Mouse (Mus musculus): ENCODE data around the gene Ilkap. TPM values are rescaled to one million over a fixed set of nuclear protein-coding genes. Genes with fewer than 3 reads are reported as not detected.

Ilkap gene
- polyA plus RNA-seq, 1 experiment from 2014 or later = 159 TPM

DNA sequence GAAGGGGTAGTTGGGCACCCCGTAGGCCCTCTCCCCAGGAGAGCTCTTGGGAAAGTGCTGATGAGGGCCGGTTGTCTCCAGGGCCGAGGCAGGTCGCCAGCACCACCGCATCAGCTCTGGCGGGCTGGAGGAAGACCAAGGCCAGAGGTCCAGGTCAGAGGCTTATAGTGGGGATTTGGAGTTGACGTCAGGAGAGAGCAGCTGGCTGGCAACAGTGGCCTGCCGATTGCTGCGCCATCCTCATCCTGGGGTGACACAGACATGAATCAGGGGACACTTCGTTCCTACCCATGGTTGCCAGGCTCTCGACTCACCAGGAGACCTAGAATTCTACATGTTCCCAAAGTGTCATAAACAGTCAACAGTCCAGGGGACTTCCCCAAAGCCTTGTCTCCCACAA is 42.5 kb downstream of the Ilkap start:
- no peak overlapping the region for H3K9ac ChIP-seq (ENCODE audit: low read depth, low read length)
- ATAC-seq (replicated peaks; ENCODE audit: low FRiP score) = no peak
- H3K27me3 ChIP-seq (replicated peaks; ENCODE audit: control insufficient read depth, insufficient read depth, low read length) = no peaks in the 10 kb centered on the region
- H3K4me1 ChIP-seq (replicated peaks; ENCODE audit: control insufficient read depth, insufficient read depth, low read length) = no peaks in the 10 kb centered on the region
- no peaks in the 10 kb centered on the region for H3K9me3 ChIP-seq (ENCODE audit: control insufficient read depth, low read length)
- no peak for DNase-seq (ENCODE audit: low spot score)
- no peaks in the 10 kb centered on the region for H3K36me3 ChIP-seq (ENCODE audit: control insufficient read depth, insufficient read depth, low read length)
- 83% methylated on average over 11 of the region's 11 CpGs for WGBS
- H3K4me2 ChIP-seq = no peak overlapping the region
- no peak overlapping the region for H3K4me3 ChIP-seq (ENCODE audit: low read depth, low read length)
- no peak overlapping the region for H3K27ac ChIP-seq (ENCODE audit: low read depth, low read length)

GRCm38 (mm10) chr1:91352277-91352676 is 46.3 kb downstream of the Ilkap start:
- ATAC-seq (replicated peaks; ENCODE audit: low FRiP score) = no peak
- 79% methylated on average over 2 of the region's 2 CpGs for WGBS

GRCm38 (mm10) chr1:91351249-91351648 is 47.4 kb downstream of the Ilkap start:
- no peak for ATAC-seq (replicated peaks; ENCODE audit: low FRiP score)
- no peak for DNase-seq (ENCODE audit: low spot score)
- no peaks in the 10 kb centered on the region for H3K36me3 ChIP-seq (ENCODE audit: control insufficient read depth, insufficient read depth, low read length)
- WGBS = 72% methylated on average over 3 of the region's 3 CpGs
- no peak overlapping the region for H3K9ac ChIP-seq (ENCODE audit: low read depth, low read length)
- no peak overlapping the region for H3K4me2 ChIP-seq
- H3K9me3 ChIP-seq (ENCODE audit: control insufficient read depth, low read length) = no peaks in the 10 kb centered on the region
- no peaks in the 10 kb centered on the region for H3K4me1 ChIP-seq (replicated peaks; ENCODE audit: control insufficient read depth, insufficient read depth, low read length)
- H3K27ac ChIP-seq (ENCODE audit: low read depth, low read length) = no peak overlapping the region
- H3K4me3 ChIP-seq (ENCODE audit: low read depth, low read length) = no peak overlapping the region
- H3K27me3 ChIP-seq (replicated peaks; ENCODE audit: control insufficient read depth, insufficient read depth, low read length) = peaks cover 6% of the 10 kb centered on the region

More at GRCm38 (mm10) chr1:91352277-91352676, 46.3 kb downstream of the Ilkap start:
- no peak for DNase-seq (ENCODE audit: low spot score)
- H3K4me1 ChIP-seq (replicated peaks; ENCODE audit: control insufficient read depth, insufficient read depth, low read length) = no peaks in the 10 kb centered on the region
- H3K27ac ChIP-seq (ENCODE audit: low read depth, low read length) = no peak overlapping the region
- H3K9me3 ChIP-seq (ENCODE audit: control insufficient read depth, low read length) = no peaks in the 10 kb centered on the region
- H3K9ac ChIP-seq (ENCODE audit: low read depth, low read length) = no peak overlapping the region
- H3K4me2 ChIP-seq = no peak overlapping the region
- H3K27me3 ChIP-seq (replicated peaks; ENCODE audit: control insufficient read depth, insufficient read depth, low read length) = no peaks in the 10 kb centered on the region; the same call in 1 of the 2 replicates
- H3K4me3 ChIP-seq (ENCODE audit: low read depth, low read length) = no peak overlapping the region
- no peaks in the 10 kb centered on the region for H3K36me3 ChIP-seq (ENCODE audit: control insufficient read depth, insufficient read depth, low read length)

- H3K36me3 ChIP-seq (ENCODE audit: control insufficient read depth, insufficient read depth, low read length) = no peaks in the 10 kb centered on the region
- DNase-seq (ENCODE audit: low spot score) (no peak), ATAC-seq (replicated peaks; ENCODE audit: low FRiP score) (no peak)
- 48% methylated on average over 4 of the region's 4 CpGs for WGBS
- H3K9me3 ChIP-seq (ENCODE audit: control insufficient read depth, low read length) = no peaks in the 10 kb centered on the region
- H3K4me1 ChIP-seq (replicated peaks; ENCODE audit: control insufficient read depth, insufficient read depth, low read length) = no peaks in the 10 kb centered on the region
- no peak within 1 kb of the TSS for H3K9ac ChIP-seq (ENCODE audit: low read depth, low read length)
- H3K4me3 ChIP-seq (ENCODE audit: low read depth, low read length) = no peak within 1 kb of the TSS
- peaks cover 10% of the 10 kb centered on the region for H3K27me3 ChIP-seq (replicated peaks; ENCODE audit: control insufficient read depth, insufficient read depth, low read length)
- no peak within 1 kb of the TSS for H3K27ac ChIP-seq (ENCODE audit: low read depth, low read length)
- H3K4me2 ChIP-seq = no peak within 1 kb of the TSS
Measured at GRCm38 (mm10) chr1:91350841-91351240, 47.8 kb downstream of the Ilkap start, which contains the start of gene Klhl30. TSS of gene Klhl30 (plus strand) at chr1:91351016.

DNA sequence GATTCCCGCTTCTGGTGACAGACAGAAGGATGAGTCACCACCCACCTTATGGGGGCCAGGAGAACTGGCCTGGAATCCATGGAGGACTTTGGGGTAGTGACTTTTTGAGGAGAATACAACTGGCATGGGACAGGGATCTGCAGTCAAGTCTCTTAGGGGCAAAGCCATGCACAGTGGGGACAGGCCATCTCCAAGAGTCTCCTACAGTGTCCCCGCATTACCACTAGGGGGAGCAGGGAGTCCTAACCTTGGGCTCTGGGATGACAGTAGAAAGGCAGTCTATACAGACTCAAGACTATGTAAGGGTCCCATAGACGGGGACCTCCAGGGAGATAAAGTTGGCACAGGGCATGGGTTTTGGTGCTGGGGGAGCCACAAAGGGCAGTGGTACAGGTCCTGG is 51.7 kb downstream of the Ilkap start:
- H3K27me3 ChIP-seq (replicated peaks; ENCODE audit: control insufficient read depth, insufficient read depth, low read length) = peaks cover 49% of the 10 kb centered on the region
- no peak overlapping the region for H3K4me3 ChIP-seq (ENCODE audit: low read depth, low read length)
- no peaks in the 10 kb centered on the region for H3K9me3 ChIP-seq (ENCODE audit: control insufficient read depth, low read length)
- peak; percentile 63; the same call in 1 of the 2 replicates for ATAC-seq (replicated peaks; ENCODE audit: low FRiP score)
- WGBS = 30% methylated on average over 3 of the region's 3 CpGs
- peaks cover 5% of the 10 kb centered on the region for H3K4me1 ChIP-seq (replicated peaks; ENCODE audit: control insufficient read depth, insufficient read depth, low read length)
- no peaks in the 10 kb centered on the region for H3K36me3 ChIP-seq (ENCODE audit: control insufficient read depth, insufficient read depth, low read length)
- DNase-seq (ENCODE audit: low spot score) = peak; percentile 64
- no peak overlapping the region for H3K4me2 ChIP-seq
- H3K9ac ChIP-seq (ENCODE audit: low read depth, low read length) = no peak overlapping the region
- H3K27ac ChIP-seq (ENCODE audit: low read depth, low read length) = no peak overlapping the region

DNA sequence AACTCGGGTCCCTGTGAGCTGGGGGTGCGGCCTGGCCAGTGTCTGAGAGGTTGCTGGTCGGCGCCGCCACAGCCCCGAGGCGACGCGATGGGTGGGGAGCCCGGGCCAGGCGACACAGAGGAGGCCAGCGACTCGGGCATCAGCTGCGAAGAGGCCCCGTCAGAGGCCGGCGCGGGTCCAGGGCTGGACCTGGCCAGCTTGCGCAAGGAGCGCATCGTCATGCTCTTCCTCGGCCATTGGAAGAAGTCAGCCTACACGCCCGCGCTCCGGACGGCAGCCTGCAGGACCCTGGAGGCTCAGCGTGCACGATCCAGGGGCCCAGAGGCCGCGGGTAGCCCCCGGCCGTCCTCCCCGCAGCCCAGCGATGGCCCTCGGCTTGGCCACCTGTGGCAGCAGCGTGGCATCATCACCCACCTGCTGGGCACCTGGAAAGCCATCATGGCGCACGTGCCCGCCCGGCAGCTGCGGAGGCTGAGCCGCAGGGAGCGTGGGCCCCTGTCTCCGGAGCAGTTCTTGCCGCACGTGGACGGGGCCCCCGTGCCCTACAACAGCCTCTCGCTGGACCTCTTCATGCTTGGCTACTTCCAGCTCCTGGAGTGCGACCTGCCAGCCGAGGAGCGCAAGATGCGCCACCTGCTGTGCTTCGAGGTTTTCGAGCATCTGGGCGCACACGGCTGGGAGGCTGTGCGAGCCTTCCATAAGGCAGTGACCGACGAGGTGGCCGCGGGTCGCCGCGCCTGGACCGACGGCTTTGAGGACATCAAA is 53.5 kb downstream of the Ilkap start:
- H3K4me2 ChIP-seq = peak overlapping the region; percentile 51
- DNase-seq (ENCODE audit: low spot score) (no peak), ATAC-seq (replicated peaks; ENCODE audit: low FRiP score) (peak; percentile 32; the same call in 1 of the 2 replicates)
- H3K36me3 ChIP-seq (ENCODE audit: control insufficient read depth, insufficient read depth, low read length) = no peaks in the 10 kb centered on the region
- peaks cover 5% of the 10 kb centered on the region for H3K4me1 ChIP-seq (replicated peaks; ENCODE audit: control insufficient read depth, insufficient read depth, low read length)
- WGBS = 7% methylated on average over 68 of the region's 68 CpGs
- no peak overlapping the region for H3K27ac ChIP-seq (ENCODE audit: low read depth, low read length)
- H3K9me3 ChIP-seq (ENCODE audit: control insufficient read depth, low read length) = no peaks in the 10 kb centered on the region
- no peak overlapping the region for H3K9ac ChIP-seq (ENCODE audit: low read depth, low read length)
- H3K4me3 ChIP-seq (ENCODE audit: low read depth, low read length) = peak overlapping the region; percentile 17; the same call in 1 of the 2 replicates
- peaks cover 61% of the 10 kb centered on the region for H3K27me3 ChIP-seq (replicated peaks; ENCODE audit: control insufficient read depth, insufficient read depth, low read length)

GRCm38 (mm10) chr1:91344001-91344400 is 54.6 kb downstream of the Ilkap start:
- Histone ChIP-seq H3K36me3 (ENCODE audit: control insufficient read depth, insufficient read depth, low read length) (no peaks in the 10 kb centered on the region), H3K4me2 (no peak overlapping the region), H3K4me3 (ENCODE audit: low read depth, low read length) (no peak overlapping the region), H3K27ac (ENCODE audit: low read depth, low read length) (no peak overlapping the region), H3K4me1 (replicated peaks; ENCODE audit: control insufficient read depth, insufficient read depth, low read length) (peaks cover 5% of the 10 kb centered on the region), H3K9me3 (ENCODE audit: control insufficient read depth, low read length) (no peaks in the 10 kb centered on the region), H3K9ac (ENCODE audit: low read depth, low read length) (no peak overlapping the region), H3K27me3 (replicated peaks; ENCODE audit: control insufficient read depth, insufficient read depth, low read length) (peaks cover 61% of the 10 kb centered on the region)
- ATAC-seq (replicated peaks; ENCODE audit: low FRiP score) (no peak), DNase-seq (ENCODE audit: low spot score) (no peak)
- WGBS = 69% methylated on average over 3 of the region's 3 CpGs

- Histone ChIP-seq H3K9ac (ENCODE audit: low read depth, low read length) (no peak overlapping the region), H3K4me2 (no peak overlapping the region), H3K27me3 (replicated peaks; ENCODE audit: control insufficient read depth, insufficient read depth, low read length) (peaks cover 16% of the 10 kb centered on the region), H3K27ac (ENCODE audit: low read depth, low read length) (no peak overlapping the region), H3K4me1 (replicated peaks; ENCODE audit: control insufficient read depth, insufficient read depth, low read length) (0 out of 2 replicates have a peak, but pooled peaks cover 6% of the 10 kb centered on the region), H3K4me3 (ENCODE audit: low read depth, low read length) (no peak overlapping the region), H3K36me3 (ENCODE audit: control insufficient read depth, insufficient read depth, low read length) (no peaks in the 10 kb centered on the region), H3K9me3 (ENCODE audit: control insufficient read depth, low read length) (no peaks in the 10 kb centered on the region)
- no peak for DNase-seq (ENCODE audit: low spot score)
- ATAC-seq (replicated peaks; ENCODE audit: low FRiP score) = no peak
- 73% methylated on average over 7 of the region's 7 CpGs for WGBS
Measured at GRCm38 (mm10) chr1:91337355-91337754, 61.3 kb downstream of the Ilkap start.

GRCm38 (mm10) chr1:91333582-91333981 is 65.0 kb downstream of the Ilkap start:
- 0 out of 2 replicates have a peak, but pooled peaks cover 6% of the 10 kb centered on the region for H3K4me1 ChIP-seq (replicated peaks; ENCODE audit: control insufficient read depth, insufficient read depth, low read length)
- no peaks in the 10 kb centered on the region for H3K9me3 ChIP-seq (ENCODE audit: control insufficient read depth, low read length)
- H3K4me2 ChIP-seq = no peak overlapping the region
- ATAC-seq (replicated peaks; ENCODE audit: low FRiP score) (no peak; the same call in 1 of the 2 replicates), DNase-seq (ENCODE audit: low spot score) (no peak)
- no peak overlapping the region for H3K9ac ChIP-seq (ENCODE audit: low read depth, low read length)
- H3K36me3 ChIP-seq (ENCODE audit: control insufficient read depth, insufficient read depth, low read length) = no peaks in the 10 kb centered on the region
- no peak overlapping the region for H3K27ac ChIP-seq (ENCODE audit: low read depth, low read length)
- no peaks in the 10 kb centered on the region; the same call in 1 of the 2 replicates for H3K27me3 ChIP-seq (replicated peaks; ENCODE audit: control insufficient read depth, insufficient read depth, low read length)
- H3K4me3 ChIP-seq (ENCODE audit: low read depth, low read length) = no peak overlapping the region

Data from liver, embryonic 11.5 days (tissue).